Mouse (Mus musculus) cortical plate, adult 2 months (tissue): Measurements from ENCODE around the gene Adamts14. TPM values are rescaled to one million over a fixed set of nuclear protein-coding genes. Genes with fewer than 3 reads are reported as not detected.

Source experiments
- H3K27ac ChIP-seq: fragments of 200-500 bp; 2 replicates; pipeline ENCODE4 v1.5.1; 2012; ENCODE audit warnings: low read length, control low read depth, inconsistent platforms; ENCODE audit not compliant: insufficient read depth
- H3K4me1 ChIP-seq: fragments of 200-500 bp; 2 replicates; pipeline ENCODE4 v1.6.1; 2011; ENCODE audit warnings: low read length; ENCODE audit not compliant: control insufficient read depth, insufficient read depth
- H3K4me3 ChIP-seq: fragments of 200-500 bp; 2 replicates; pipeline ENCODE4 v1.5.1; 2011; ENCODE audit warnings: mild to moderate bottlenecking, low read length, control low read depth; ENCODE audit not compliant: insufficient read depth
- CTCF ChIP-seq: fragments of 200-500 bp; IDR thresholded peaks from 2 replicates; pipeline ENCODE4 v1.5.1; 2011; ENCODE audit warnings: mild to moderate bottlenecking, control low read depth, low read length; ENCODE audit not compliant: insufficient read depth; ENCODE audit errors: extremely low read depth
- POLR2A ChIP-seq: fragments of 200-500 bp; IDR thresholded peaks from 2 replicates; pipeline ENCODE4 v1.6.1; 2011; ENCODE audit warnings: mild to moderate bottlenecking, low read length, control low read depth; ENCODE audit not compliant: insufficient read depth; ENCODE audit errors: extremely low read depth
- polyA plus RNA-seq: library from polyadenylated mRNA; depleted of rRNA; stranded (reverse); fragments of >200 nt; gene quantifications from 2 replicates; pipeline ENCODE4 v1.2.3, GENCODE M21; 2012

The Adamts14 gene
- polyA plus RNA-seq, 1 experiment: 0.29 TPM

DNA sequence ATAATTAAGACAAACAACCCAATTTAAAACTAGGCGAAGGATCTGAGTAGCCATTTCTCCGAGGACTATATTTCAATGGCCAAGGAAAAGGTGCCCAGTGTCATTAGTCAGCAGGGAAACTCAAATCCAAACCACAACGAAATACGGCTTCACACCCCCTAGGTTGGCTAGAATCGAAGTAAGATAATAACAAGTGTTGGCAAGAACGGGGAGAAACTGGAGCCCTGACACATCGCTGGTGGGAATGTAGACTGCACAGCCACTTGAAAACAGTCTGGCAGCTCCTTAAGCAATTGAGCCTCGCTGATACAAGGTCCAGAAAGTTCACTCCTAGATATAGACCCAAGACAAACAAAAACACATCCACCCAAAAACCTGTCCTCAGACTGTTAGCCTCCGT, 16.6 kb downstream of the Adamts14 start:
- no peaks in the 10 kb centered on the region for H3K4me1 ChIP-seq
- no peak overlapping the region for H3K27ac ChIP-seq
- no peak overlapping the region for H3K4me3 ChIP-seq
- TF ChIP-seq CTCF (no peak), POLR2A (no peak)

DNA sequence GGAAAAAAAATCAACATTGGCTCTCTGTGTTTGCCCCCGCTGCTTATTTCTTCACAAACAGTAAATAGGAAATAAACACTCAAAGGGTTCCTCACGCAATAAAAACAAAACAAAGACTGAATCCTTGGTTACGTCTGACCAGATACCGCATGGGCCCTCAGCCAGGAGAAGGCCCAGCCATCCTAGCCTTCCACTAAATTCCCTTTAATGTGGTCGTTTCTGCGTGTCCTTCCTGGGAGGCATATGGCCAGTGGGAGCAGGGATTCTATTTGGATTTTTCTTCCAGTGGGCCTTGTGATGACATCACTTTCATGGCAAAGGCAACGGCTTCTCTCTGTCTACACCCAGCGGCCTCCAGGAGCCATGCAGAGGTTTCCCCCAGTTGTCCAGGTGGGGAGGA, 18.0 kb downstream of the Adamts14 start:
- no peak for TF ChIP-seq CTCF
- TF ChIP-seq POLR2A: no peak
- Histone ChIP-seq H3K27ac (no peak overlapping the region), H3K4me1 (no peaks in the 10 kb centered on the region), H3K4me3 (no peak overlapping the region)

DNA sequence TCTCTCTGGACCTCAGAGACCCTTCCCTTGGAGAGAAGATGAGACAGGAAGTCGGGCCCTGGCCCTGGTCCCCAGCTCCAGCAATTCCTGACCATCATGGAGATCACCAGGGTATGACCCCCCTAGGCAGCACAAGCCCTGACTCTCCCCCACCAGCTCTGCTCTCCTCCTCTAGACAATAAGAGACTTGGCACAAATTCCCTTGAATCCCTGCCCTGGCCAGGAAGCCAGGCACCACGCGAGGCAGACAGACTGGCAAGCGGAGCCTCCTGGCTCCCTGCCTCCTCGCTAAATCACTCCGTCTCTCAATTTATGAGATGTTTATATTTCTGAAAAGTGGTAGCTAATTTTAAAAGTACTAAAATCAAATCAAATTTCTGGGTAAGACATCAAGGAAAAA, 18.5 kb downstream of the Adamts14 start:
- no peaks in the 10 kb centered on the region for H3K4me1 ChIP-seq
- H3K4me3 ChIP-seq: no peak overlapping the region
- TF ChIP-seq POLR2A (no peak), CTCF (no peak)
- no peak overlapping the region for H3K27ac ChIP-seq

DNA sequence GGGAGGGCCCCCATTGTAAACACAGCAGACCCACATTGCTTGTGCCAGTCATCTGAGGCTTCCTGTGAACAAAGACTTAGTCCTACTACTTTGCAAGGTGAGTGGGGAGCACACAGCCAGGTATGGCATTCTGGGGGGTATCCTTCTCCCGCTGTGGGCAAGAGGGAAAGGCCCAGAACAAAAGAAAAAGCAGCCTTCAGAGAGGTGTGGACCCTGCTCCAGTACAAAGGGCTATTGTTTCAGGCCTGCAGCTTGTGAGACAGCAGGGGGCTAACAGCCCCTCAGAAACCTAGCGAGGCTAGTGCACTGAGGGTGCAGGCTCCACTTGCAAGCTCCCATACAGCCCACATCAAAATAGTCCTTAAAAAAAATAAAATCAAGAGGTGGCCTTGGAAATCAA, 23.3 kb downstream of the Adamts14 start:
- Histone ChIP-seq H3K4me1 (no peaks in the 10 kb centered on the region), H3K4me3 (no peak overlapping the region), H3K27ac (no peak overlapping the region)
- TF ChIP-seq CTCF: no peak

DNA sequence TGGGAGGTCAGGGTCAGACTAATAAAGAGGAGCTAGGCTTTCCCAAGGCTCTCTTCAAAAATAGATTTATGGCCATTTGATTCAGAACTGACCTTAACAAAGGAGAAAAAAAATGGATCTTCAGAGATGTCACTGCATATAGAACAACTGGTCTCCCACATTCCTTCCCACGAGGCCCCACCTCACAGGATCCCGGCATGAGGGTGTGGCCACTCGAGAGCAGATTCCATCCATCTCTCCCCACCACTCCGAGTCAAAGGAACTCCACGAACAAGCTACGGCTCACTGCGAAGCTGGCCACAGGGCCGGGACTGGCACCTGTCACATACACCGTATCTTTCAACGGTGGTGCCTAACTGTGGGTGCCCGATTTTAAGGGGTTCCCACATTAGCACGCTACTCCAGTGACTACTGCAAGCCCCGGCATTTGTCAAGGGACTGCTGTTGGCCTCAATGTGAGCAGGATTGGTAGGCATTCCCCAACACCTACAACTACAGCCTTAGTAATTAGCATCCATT, 24.6 kb downstream of the Adamts14 start:
- no peaks in the 10 kb centered on the region for H3K4me1 ChIP-seq
- no peak overlapping the region for H3K27ac ChIP-seq
- H3K4me3 ChIP-seq: no peak overlapping the region
- TF ChIP-seq CTCF: no peak

DNA sequence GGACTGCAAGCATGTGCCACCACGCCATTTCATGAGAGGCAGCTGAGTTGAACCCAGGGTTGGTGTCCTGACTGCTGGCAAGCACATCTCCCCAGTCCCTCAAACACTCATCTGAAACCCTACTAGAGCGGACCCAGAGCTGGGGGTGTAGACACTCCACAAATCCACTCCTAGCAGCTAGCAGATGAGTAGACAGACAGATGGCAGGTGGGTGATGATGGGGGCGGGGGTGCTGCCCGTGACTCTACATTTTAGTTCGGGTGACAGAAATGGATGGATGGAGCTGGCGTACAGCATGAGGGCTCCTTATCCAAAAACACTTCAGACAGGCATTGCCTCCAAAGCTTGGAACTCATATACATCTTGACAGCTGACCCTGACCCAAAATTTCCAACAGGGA, 26.9 kb downstream of the Adamts14 start:
- no peaks in the 10 kb centered on the region for H3K4me1 ChIP-seq
- H3K4me3 ChIP-seq: no peak overlapping the region
- no peak for TF ChIP-seq POLR2A
- TF ChIP-seq CTCF: no peak
- no peak overlapping the region for H3K27ac ChIP-seq

DNA sequence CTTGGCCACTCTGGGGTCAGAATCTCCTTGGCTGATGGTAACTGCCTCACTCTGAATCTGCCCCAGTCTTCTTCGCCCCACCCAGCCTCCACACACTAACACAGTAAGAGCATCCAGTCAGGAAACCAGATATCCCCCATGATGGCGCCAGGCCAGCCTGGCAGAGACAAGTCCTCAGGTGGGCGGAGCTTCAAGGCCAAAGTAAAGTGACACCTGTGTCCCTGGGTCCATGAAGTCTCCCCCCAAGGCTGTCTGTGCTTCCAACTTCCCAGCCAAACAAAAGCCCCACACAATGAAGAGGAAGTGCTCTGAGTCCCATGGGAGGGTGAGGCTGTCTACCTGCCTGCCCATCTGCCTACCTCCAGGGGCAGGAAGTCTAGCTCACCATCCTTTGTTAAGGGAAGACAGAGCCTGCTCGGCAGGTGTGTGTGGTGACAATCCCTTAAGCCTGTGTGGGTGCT, 31.2 kb downstream of the Adamts14 start:
- Histone ChIP-seq H3K4me3 (no peak overlapping the region), H3K27ac (no peak overlapping the region), H3K4me1 (no peaks in the 10 kb centered on the region)
- TF ChIP-seq POLR2A (no peak), CTCF (no peak)

DNA sequence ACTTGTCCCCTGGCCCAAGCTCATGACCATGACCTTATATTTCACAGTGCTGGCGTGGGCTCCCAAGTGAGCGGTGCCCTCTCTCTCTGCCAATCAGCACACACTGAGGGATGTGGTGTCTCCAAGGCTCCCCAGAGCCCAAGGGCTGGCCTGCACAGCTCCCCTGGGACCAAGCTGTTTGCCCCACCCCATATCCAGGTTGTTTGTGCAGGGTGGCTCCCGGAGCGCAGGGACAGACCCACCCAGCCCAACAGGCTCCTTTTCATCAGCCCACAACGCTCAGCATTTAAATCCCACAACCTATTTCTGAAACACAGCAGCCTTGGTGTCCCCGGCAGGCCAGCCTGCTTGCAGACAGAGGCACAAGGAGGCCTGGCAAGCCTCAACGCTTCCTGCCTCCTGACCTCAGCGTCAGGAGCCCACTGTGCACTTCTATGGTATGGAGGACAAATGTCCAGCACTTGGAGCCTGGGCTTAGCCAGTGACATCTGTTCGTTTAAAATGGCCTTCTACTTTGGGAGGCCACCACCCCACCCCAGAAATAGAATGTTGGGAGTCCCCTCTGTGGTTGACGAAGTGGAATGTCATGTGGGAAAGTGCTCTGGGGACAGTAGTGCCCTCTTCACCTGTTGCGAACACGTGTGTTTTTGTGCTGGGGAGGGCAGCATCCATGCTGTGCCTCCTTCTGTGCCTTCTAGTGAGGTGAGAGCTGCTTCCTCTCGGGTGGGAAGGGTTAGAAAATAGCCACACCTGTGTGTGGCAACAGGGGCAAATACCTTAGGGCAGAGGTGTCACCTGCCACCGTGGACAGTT, 32.9 kb downstream of the Adamts14 start:
- Histone ChIP-seq H3K27ac (no peak overlapping the region), H3K4me1 (no peaks in the 10 kb centered on the region), H3K4me3 (no peak overlapping the region)
- no peak for TF ChIP-seq POLR2A
- no peak for TF ChIP-seq CTCF

DNA sequence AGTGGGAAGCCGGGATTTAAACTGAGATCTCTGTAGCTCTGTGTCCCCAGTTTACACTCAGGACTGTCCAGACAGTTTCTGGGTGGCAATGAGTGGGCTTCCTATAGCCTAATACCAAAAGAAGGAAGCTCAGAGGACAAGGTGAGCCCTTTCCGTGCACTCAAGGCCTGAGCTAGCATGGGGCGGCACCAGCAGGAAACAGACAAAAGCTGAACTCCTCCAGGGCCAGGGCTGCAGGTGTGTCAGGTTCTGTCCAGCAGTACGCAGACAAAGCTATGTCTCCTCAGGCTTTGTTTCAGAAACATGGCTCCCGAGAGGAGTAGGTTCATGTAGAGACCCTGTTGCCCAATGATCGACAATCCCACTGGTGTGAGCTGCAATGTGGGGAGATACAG, 35.9 kb downstream of the Adamts14 start:
- TF ChIP-seq POLR2A (no peak), CTCF (no peak)
- H3K27ac ChIP-seq: no peak overlapping the region
- no peak overlapping the region for H3K4me3 ChIP-seq
- no peaks in the 10 kb centered on the region for H3K4me1 ChIP-seq

DNA sequence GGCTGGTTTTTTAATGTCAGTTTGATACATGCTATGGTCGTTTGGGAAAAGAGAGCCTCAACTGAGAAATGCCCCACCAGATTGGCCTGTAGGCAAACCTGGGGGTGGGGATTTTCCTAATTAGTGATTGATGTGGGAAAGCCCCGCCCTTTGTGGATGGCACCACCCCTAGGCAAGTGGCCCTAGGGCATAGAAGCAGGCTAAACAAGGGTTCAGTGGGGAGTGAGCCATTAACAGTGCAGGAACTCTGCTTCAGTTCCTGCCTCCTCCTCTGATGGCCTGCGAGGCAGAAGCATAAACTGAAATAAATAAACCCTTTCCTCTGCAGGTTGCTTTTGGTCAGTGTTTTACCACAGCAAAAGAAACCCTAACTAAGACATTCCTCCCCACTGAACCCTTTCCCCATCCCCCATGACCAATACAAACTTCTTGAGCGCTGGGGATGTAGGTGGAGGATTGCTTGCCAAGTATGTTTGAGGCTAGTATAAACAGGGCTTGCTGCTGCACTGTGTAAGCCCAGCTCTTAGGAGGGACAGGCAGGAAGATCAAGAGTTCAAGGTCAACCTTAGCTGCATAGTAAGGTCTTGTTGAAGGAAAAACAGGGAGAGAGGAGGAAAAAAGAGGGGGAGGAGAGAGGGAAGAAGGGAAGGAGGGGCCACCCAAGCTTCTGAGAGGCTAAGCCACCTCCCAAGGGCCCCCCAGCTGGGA, 36.4 kb downstream of the Adamts14 start:
- no peak for TF ChIP-seq CTCF
- TF ChIP-seq POLR2A: no peak
- H3K4me3 ChIP-seq: no peak overlapping the region
- H3K27ac ChIP-seq: no peak overlapping the region

More for the DNA sequence above, 36.4 kb downstream of the Adamts14 start:
- no peaks in the 10 kb centered on the region for H3K4me1 ChIP-seq
